Mouse (Mus musculus) myocyte (in vitro differentiated cells): ENCODE results near the gene Gm49027.

Experiments used
- CEBPB ChIP-seq: IDR thresholded peaks from 2 replicates; pipeline ENCODE4 v1.6.1; 2011; ENCODE audit warnings: mild to moderate bottlenecking, moderate library complexity; ENCODE audit not compliant: poor library complexity, insufficient read depth, severe bottlenecking
- MAX ChIP-seq: IDR thresholded peaks from one replicate; pipeline ENCODE4 v1.6.1; 2011; ENCODE audit warnings: low read depth, mild to moderate bottlenecking, control low read depth
- POLR2A ChIP-seq: IDR thresholded peaks from one replicate; pipeline ENCODE4 v1.6.1; 2011; ENCODE audit warnings: low read depth, mild to moderate bottlenecking, control low read depth, moderate library complexity; ENCODE audit not compliant: insufficient read length
- POLR2AphosphoS2 ChIP-seq: IDR thresholded peaks from one replicate; pipeline ENCODE4 v1.6.1; 2011; ENCODE audit warnings: low read depth, control low read depth; ENCODE audit not compliant: insufficient read length
- TCF12 ChIP-seq: IDR thresholded peaks from one replicate; pipeline ENCODE4 v1.6.1; 2011; ENCODE audit warnings: mild to moderate bottlenecking, control low read depth; ENCODE audit not compliant: poor library complexity, insufficient read depth, severe bottlenecking
- USF1 ChIP-seq: IDR thresholded peaks from one replicate; pipeline ENCODE4 v1.6.1; 2011; ENCODE audit warnings: low read depth, mild to moderate bottlenecking, control low read depth, moderate library complexity

DNA sequence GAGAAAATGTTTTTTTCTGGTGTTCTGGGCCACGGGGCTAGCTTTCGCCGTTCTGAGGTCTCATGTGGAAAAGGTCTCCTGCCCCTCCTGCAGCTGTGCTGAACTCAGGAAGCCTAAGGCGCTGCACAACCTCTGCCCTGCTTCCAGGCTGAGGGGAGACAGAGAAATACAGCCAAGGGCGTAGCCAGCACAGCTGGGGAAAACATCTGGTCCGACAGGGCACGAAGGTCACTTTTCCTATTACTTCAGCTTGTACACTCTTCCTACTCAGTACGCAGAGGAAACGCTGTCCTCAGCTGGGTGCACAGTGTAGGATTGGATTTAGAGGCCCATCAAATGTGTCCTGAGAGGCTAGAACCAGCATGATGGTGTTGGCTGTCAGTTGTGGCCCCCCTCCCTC is 35.4 kb downstream of the Gm49027 start:
- TF ChIP-seq POLR2A (no peak), MAX (no peak), TCF12 (no peak), CEBPB (no peak), POLR2AphosphoS2 (no peak), USF1 (no peak)
